Mouse (Mus musculus): ENCODE measurements around the gene Colq.

GRCm38 (mm10) chr14:31572561-31573175 is 18.5 kb downstream of the Colq start:
- TF ChIP-seq MAX (IDR thresholded peaks at IDR 0.05; ENCODE audit: low read depth) (no peak), MYOD1 (IDR thresholded peaks at IDR 0.05; ENCODE audit: control insufficient read depth in 1 of 3, insufficient read length in 2 of 3, low read depth in 2 of 3) (no peak), POLR2AphosphoS2 (IDR thresholded peaks at IDR 0.05; ENCODE audit: insufficient read length, low read depth) (no peak), REST (IDR thresholded peaks at IDR 0.05; ENCODE audit: insufficient read depth, insufficient read length) (no peak), SRF (IDR thresholded peaks at IDR 0.05; ENCODE audit: control insufficient read depth, insufficient read length, low read depth) (no peak), MYOG (IDR thresholded peaks at IDR 0.05; ENCODE audit: control insufficient read depth in 1 of 3, insufficient read depth in 1 of 3, insufficient read length in 2 of 3, low read depth in 2 of 3) (no peak), TCF12 (IDR thresholded peaks at IDR 0.05; ENCODE audit: insufficient read depth, poor library complexity, severe bottlenecking) (no peak), USF1 (IDR thresholded peaks at IDR 0.05; ENCODE audit: low read depth) (no peak), POLR2A (IDR thresholded peaks at IDR 0.05; ENCODE audit: insufficient read length, low read depth) (no peak), CEBPB (IDR thresholded peaks at IDR 0.05; ENCODE audit: insufficient read depth, poor library complexity, severe bottlenecking) (no peak), E2F4 (IDR thresholded peaks at IDR 0.05; ENCODE audit: insufficient read depth) (no peak), TCF3 (IDR thresholded peaks at IDR 0.05; ENCODE audit: insufficient read length, low read depth) (no peak)

Measured in myocyte (in vitro differentiated cells).